Mouse (Mus musculus) cerebral cortex, adult 2 months (tissue): ENCODE measurements around the gene Rtp1.

Source experiments
- WGBS: fragments of 180-500 bp; shearing (Covaris S2); methylation state at CpG from one replicate; pipeline ENCODE4 v1.1.7; 2018; 5-methylcytosine and 5-hydroxymethylcytosine counted together

The Rtp1 gene

DNA sequence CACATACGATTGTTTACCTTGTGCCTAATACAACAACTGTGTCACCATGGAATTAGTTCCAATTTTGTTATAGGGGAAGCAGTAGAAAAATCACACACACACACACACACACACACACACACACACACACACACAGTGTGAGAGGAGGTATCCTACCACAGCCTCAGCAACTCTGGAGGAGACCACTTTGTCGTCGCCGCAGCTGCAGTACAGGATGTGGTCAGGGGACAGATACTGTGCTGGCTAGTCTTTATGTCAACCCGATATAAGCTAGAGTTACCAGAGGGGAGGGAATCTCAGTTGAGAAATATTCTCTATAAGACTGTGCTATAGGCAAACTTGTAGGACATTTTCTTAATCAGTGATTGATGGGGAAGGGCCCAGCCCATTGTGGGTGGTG is 28.4 kb downstream of the Rtp1 start:
- 93% methylated on average over 5 of the region's 5 CpGs for WGBS

DNA sequence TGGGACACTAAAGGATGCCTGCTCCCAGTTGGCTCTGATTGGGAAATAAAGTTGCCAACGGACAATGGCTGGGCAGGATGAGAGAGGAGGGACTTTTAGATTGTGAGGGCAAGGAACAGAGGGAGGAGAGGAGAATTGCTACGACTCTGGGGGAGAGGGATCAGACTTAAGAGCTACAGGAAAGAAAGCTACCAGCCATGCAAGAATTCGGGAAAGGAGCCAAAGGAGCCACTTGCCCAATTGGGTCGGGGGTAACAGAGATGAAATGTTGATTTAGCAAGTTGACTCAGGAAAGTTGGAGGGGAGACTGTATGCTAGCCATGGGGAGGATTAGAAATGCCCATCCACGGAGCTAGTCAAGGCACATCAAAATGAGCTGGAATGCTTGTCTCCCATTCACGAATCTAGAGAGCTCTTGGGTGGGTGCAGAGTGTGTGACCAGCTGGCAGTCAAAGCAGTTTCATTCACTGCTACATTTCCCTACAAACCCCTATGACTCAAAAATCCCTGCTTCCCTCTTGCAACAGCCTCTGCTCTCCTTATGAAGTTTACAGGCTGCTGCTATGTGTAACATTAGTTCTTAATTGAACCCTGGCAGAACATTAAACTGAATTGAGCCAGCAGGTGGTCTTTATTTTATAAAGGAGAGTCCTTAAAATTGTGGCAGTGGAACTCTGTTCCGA is 30.1 kb downstream of the Rtp1 start:
- 47% methylated on average over 7 of the region's 7 CpGs for WGBS

DNA sequence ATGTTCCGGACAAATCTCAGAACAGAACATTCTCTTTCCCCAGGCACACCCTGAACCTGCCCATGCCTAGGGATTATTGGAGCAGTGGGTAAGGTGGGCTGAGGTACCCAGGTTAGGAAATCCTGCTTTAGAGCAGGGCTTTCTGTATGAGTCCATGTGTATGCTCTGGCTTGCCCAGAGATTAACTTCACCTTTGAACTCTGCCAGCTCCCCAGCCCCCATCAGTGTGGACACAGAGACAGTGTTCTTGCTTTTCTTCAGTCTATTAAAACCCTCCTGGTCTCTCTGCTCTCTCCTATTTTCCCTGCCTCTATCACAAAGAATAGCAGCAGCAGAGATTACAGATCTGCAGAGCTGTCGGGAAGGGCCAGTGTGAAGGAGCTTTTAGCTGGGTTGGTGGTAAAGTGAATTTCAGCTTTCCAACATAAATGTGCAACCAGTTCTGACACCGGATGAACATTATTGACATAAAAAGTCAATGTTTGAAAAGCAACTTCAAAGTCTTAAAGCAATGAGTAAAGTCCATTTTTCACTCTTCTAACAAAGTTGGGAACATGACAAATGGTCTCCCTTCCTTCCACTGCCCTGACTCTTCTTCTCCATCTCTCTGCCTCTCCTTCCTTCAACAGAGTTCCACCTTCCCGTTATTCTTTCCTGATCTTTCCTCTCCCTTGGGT is 34.9 kb downstream of the Rtp1 start:
- 88% methylated on average over 4 of the region's 4 CpGs for WGBS

DNA sequence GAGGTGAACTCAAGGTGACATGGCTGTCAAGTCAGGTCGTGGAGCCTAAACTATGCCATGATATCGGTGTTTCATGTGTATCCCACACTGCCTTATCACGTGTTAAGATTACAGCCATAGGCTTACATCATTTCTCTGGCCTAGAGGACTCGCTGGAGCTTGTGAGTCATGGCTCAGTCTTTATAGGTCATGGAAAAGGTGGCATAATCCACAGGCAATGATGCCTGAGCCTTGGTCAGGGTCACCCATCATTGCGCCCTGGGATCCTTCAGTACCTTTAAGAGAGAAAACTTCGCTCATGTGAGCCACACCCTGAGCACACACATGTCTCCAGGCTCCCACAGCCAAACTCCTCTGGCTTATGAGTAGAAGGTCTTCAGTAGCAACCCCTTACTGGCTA is 42.6 kb downstream of the Rtp1 start:
- 94% methylated on average over 6 of the region's 6 CpGs for WGBS

DNA sequence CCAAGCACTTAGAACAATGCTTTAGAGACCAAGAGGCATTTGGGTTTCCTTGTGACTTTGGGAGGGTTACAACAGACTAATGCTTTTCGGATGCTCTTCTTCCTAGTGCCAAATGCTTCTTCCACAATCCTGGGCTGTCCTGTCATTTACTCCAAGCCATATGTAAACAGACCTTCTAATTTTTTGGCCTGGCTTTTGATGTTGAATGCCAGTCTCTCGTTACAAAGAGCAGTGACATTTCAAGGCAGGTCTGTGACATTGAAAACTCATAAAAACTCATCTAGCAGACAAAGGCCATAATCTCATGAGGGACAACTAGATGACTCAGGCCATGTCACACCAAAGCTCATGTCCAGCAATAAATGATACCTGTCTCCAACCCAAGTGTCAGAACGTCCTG is 43.1 kb downstream of the Rtp1 start:
- WGBS: 76% methylated on average over 3 of the region's 3 CpGs

DNA sequence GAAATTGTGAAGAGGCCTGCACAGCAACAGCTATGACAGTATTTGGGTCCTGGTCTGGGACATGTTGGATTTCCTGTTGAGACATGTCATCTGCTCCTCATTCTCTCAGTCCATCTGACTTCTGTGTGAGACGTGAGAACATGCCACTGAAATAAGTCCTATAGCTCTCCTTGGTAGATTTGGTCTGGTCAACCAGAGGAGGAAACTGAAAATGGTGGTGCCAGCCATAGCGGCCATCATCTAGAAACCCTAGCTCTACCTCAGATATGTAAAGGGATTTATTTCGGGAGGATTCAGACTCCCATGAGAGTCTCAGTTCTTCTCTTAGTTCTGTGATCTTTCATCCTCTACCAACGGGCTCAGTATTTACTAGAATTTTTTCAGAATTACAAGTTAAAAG is 46.7 kb downstream of the Rtp1 start:
- WGBS: 96% methylated on average over 4 of the region's 4 CpGs

DNA sequence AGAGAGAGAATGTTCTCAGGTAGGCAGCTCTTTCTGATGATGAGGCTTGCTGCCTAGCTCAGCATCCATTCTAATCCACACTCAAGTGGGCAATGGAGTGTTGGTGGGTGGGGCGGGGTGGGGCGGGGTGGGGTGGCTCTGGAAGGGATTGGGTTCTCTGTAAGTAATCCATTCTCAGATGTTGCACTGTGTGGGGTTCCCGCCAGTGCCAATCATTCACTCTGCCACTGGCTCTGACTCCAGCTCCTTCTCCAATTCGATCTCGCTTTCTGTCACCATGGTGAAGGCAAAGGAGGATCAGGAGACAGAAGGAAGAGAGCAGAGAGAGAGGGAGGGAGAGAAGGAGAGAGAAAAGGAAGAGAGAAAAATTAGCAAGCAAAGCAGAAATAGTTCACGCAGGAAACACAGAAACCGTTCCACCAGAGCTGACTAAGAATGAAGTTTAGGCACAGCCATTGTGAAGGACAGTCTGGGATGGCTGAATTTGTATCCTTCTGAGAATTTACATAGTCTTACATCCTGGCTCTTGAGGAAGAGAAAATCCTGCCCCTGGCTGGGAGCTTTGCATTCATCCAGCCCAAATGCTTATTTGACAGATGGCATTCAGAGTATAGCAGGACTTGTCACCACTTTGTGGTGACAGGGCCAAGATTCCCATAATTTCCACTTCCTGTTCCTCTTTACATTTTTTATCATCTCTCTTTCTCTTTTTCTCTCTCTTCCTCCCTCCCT is 51.1 kb downstream of the Rtp1 start:
- WGBS: 55% methylated on average over 7 of the region's 7 CpGs

DNA sequence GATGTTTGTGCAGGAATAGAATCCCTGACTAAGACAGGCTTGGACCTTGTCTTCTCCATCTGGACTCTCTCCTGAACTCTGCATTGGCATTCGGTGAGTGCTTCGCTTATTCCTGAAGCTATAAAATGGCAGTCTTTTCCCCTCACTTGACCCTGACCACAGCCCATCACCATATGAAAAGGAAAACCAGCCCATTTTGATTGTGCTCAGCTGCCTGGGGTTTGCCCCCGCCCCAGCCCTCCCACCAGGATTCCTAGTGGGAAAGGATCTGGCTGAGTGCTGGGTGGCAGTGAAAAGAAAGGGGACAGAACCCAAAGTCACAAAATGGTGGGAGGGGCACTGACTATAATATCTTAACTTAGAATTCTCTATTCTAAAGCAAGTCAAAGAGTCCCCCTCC is 53.3 kb downstream of the Rtp1 start:
- 82% methylated on average over 3 of the region's 3 CpGs for WGBS

DNA sequence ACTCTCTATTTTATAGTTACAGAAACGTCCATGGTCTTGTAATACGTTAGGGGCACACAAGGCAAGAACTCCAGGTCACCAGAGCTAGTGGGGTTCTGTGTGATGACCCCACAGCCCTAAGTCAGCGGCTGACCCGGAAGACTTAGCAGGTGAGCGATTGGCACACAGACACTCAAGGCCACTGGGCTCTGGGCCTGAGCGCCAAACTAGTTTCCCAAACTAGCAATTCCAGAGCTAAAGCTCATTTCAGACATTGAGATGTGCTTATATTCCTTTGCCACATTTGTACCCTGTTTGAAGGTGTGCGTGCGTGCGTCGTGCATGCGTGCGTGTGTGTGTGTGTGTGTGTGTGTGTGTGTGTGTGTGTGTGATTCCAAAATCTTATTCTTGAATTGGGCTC is 53.9 kb downstream of the Rtp1 start:
- WGBS: 96% methylated on average over 12 of the region's 12 CpGs

DNA sequence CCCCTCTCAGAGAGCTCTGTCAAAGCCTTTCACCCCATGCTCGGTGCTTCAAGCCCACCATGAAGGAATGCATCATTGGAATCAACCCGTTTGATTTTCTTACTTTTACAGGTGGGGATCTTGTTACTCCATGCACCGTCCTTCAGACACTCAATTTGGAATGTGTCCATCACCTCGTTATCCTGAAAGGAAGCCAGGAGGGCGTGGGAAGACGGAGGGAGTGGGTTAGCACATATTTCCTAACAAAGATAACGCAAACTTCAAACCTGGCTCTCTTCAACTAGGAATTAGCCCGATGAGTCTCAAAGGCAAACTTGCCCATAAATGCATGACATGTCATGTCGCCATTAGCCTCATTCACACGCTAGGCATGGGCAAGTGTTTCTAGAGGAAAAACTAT is 54.4 kb downstream of the Rtp1 start:
- WGBS: 70% methylated on average over 10 of the region's 10 CpGs
